Mouse (Mus musculus) heart, embryonic 10.5 days (tissue): ENCODE measurements around the gene Ssh2. TPM values are rescaled to one million over a fixed set of nuclear protein-coding genes. Genes with fewer than 3 reads are reported as not detected.
A peak's percentile ranks its signal among the peaks of the same experiment; 100 is the strongest.

ENCODE experiments used
- DNase-seq: peaks from one replicate; pipeline ENCODE4 v3.0.0-alpha.2; 2017; ENCODE audit warnings: low spot score
- H3K27ac ChIP-seq: fragments of 300-500 bp; sonication (generic); 2 replicates; pipeline ENCODE4 v1.5.1; 2016; ENCODE audit warnings: mild to moderate bottlenecking
- H3K27me3 ChIP-seq: fragments of 300-500 bp; sonication (generic); 2 replicates; pipeline ENCODE4 v1.6.1; 2016; ENCODE audit warnings: mild to moderate bottlenecking; ENCODE audit not compliant: poor library complexity, insufficient read depth, severe bottlenecking
- H3K36me3 ChIP-seq: fragments of 300-500 bp; sonication (generic); 2 replicates; pipeline ENCODE4 v1.6.1; 2016; ENCODE audit warnings: mild to moderate bottlenecking, moderate library complexity
- H3K4me1 ChIP-seq: fragments of 300-500 bp; sonication (generic); 2 replicates; pipeline ENCODE4 v1.6.1; 2016; ENCODE audit warnings: mild to moderate bottlenecking
- H3K4me3 ChIP-seq: fragments of 300-500 bp; sonication (generic); 2 replicates; pipeline ENCODE4 v1.5.1; 2016; ENCODE audit warnings: mild to moderate bottlenecking, moderate library complexity
- H3K9me3 ChIP-seq: fragments of 300-500 bp; sonication (generic); 2 replicates; pipeline ENCODE4 v1.6.1; 2016; ENCODE audit warnings: mild to moderate bottlenecking, moderate library complexity
- WGBS: fragments of 180-500 bp; shearing (Covaris S2); methylation state at CpG from one replicate; pipeline ENCODE4 v1.1.7; 2016; 5-methylcytosine and 5-hydroxymethylcytosine counted together
- polyA plus RNA-seq: library from polyadenylated mRNA; unstranded; fragments of >200 nt; fragmentation: Nextera tagmentation; extraction: Ambion mirVana; gene quantifications from 2 replicates; pipeline ENCODE4 v1.2.1, GENCODE M21; 2016

The Ssh2 gene
- polyA plus RNA-seq: 15.0 and 25.2 TPM in 2 replicates

- peak within 1 kb of the TSS; percentile 96 for H3K4me3 ChIP-seq
- under 1% methylated on average over 72 of the region's 82 CpGs for WGBS
- H3K27me3 ChIP-seq: no peaks in the 10 kb centered on the region
- peak within 1 kb of the TSS; percentile 98 for H3K27ac ChIP-seq
- peak; percentile 95 for DNase-seq
- H3K9me3 ChIP-seq: no peaks in the 10 kb centered on the region
- H3K36me3 ChIP-seq: no peaks in the 10 kb centered on the region
- 0 out of 2 replicates have a peak, but pooled peaks cover 3% of the 10 kb centered on the region for H3K4me1 ChIP-seq
These were observed at the start of gene Ssh2 for GRCm38 (mm10) chr11:77215951-77216760. Gene Ssh2, plus strand, starts transcription at chr11:77216287.

GRCm38 (mm10) chr11:77173731-77174130 is 42.4 kb upstream of the Ssh2 start:
- no peak for DNase-seq
- H3K36me3 ChIP-seq: no peaks in the 10 kb centered on the region
- WGBS: 72% methylated on average over 4 of the region's 4 CpGs
- H3K9me3 ChIP-seq: no peaks in the 10 kb centered on the region
- no peak overlapping the region for H3K4me3 ChIP-seq
- no peak overlapping the region for H3K27ac ChIP-seq
- no peaks in the 10 kb centered on the region for H3K4me1 ChIP-seq
- H3K27me3 ChIP-seq: no peaks in the 10 kb centered on the region

GRCm38 (mm10) chr11:77174531-77174930 is 41.6 kb upstream of the Ssh2 start:
- WGBS: 81% methylated on average over 7 of the region's 7 CpGs

GRCm38 (mm10) chr11:77179771-77180170 is 36.3 kb upstream of the Ssh2 start:
- WGBS: 83% methylated on average over 3 of the region's 3 CpGs
- H3K4me3 ChIP-seq: no peak overlapping the region
- H3K27ac ChIP-seq: no peak overlapping the region
- no peaks in the 10 kb centered on the region for H3K27me3 ChIP-seq
- peaks cover 4% of the 10 kb centered on the region; the same call in 1 of the 2 replicates for H3K4me1 ChIP-seq
- H3K36me3 ChIP-seq: no peaks in the 10 kb centered on the region
- no peak for DNase-seq
- H3K9me3 ChIP-seq: no peaks in the 10 kb centered on the region

More at GRCm38 (mm10) chr11:77174531-77174930, 41.6 kb upstream of the Ssh2 start:
- Histone ChIP-seq H3K4me1 (no peaks in the 10 kb centered on the region), H3K36me3 (no peaks in the 10 kb centered on the region), H3K27ac (no peak overlapping the region), H3K9me3 (no peaks in the 10 kb centered on the region), H3K4me3 (no peak overlapping the region), H3K27me3 (no peaks in the 10 kb centered on the region)
- no peak for DNase-seq

GRCm38 (mm10) chr11:77180886-77181285 is 35.2 kb upstream of the Ssh2 start:
- Histone ChIP-seq H3K27ac (no peak overlapping the region), H3K4me3 (no peak overlapping the region), H3K36me3 (no peaks in the 10 kb centered on the region), H3K4me1 (peaks cover 4% of the 10 kb centered on the region; the same call in 1 of the 2 replicates), H3K27me3 (no peaks in the 10 kb centered on the region), H3K9me3 (no peaks in the 10 kb centered on the region)
- WGBS: 50% methylated on average over 4 of the region's 4 CpGs
- no peak for DNase-seq

- no peak for DNase-seq
- WGBS: 70% methylated on average over 5 of the region's 5 CpGs
These were observed 34.6 kb upstream of the Ssh2 start for GRCm38 (mm10) chr11:77181528-77181927.

GRCm38 (mm10) chr11:77182041-77182440 is 34.0 kb upstream of the Ssh2 start:
- H3K27ac ChIP-seq: no peak overlapping the region
- no peak overlapping the region for H3K4me3 ChIP-seq
- WGBS: 86% methylated on average over 2 of the region's 2 CpGs
- no peaks in the 10 kb centered on the region for H3K9me3 ChIP-seq
- no peak for DNase-seq
- H3K36me3 ChIP-seq: no peaks in the 10 kb centered on the region
- H3K27me3 ChIP-seq: no peaks in the 10 kb centered on the region
- H3K4me1 ChIP-seq: peaks cover 4% of the 10 kb centered on the region; the same call in 1 of the 2 replicates

More at GRCm38 (mm10) chr11:77181528-77181927, 34.6 kb upstream of the Ssh2 start:
- H3K9me3 ChIP-seq: no peaks in the 10 kb centered on the region
- no peaks in the 10 kb centered on the region for H3K36me3 ChIP-seq
- peaks cover 4% of the 10 kb centered on the region; the same call in 1 of the 2 replicates for H3K4me1 ChIP-seq
- H3K27me3 ChIP-seq: no peaks in the 10 kb centered on the region
- no peak overlapping the region for H3K27ac ChIP-seq
- no peak overlapping the region for H3K4me3 ChIP-seq

- DNase-seq: no peak
- Histone ChIP-seq H3K27me3 (no peaks in the 10 kb centered on the region), H3K4me3 (no peak overlapping the region), H3K4me1 (peaks cover 4% of the 10 kb centered on the region; the same call in 1 of the 2 replicates), H3K27ac (no peak overlapping the region), H3K36me3 (no peaks in the 10 kb centered on the region), H3K9me3 (no peaks in the 10 kb centered on the region)
- WGBS: 56% methylated on average over 2 of the region's 2 CpGs
These were observed 33.5 kb upstream of the Ssh2 start for GRCm38 (mm10) chr11:77182616-77183015.

GRCm38 (mm10) chr11:77184926-77185325 is 31.2 kb upstream of the Ssh2 start:
- H3K4me1 ChIP-seq: peaks cover 4% of the 10 kb centered on the region; the same call in 1 of the 2 replicates
- DNase-seq: no peak
- WGBS: 54% methylated on average over 2 of the region's 2 CpGs
- no peak overlapping the region for H3K4me3 ChIP-seq
- no peak overlapping the region for H3K27ac ChIP-seq
- H3K27me3 ChIP-seq: no peaks in the 10 kb centered on the region
- no peaks in the 10 kb centered on the region for H3K36me3 ChIP-seq
- no peaks in the 10 kb centered on the region for H3K9me3 ChIP-seq

- no peaks in the 10 kb centered on the region for H3K9me3 ChIP-seq
- no peak within 1 kb of the TSS for H3K4me3 ChIP-seq
- no peaks in the 10 kb centered on the region for H3K36me3 ChIP-seq
- 84% methylated on average over 6 of the region's 6 CpGs for WGBS
- H3K27me3 ChIP-seq: no peaks in the 10 kb centered on the region
- no peak within 1 kb of the TSS for H3K27ac ChIP-seq
- 0 out of 2 replicates have a peak, but pooled peaks cover 4% of the 10 kb centered on the region for H3K4me1 ChIP-seq
- DNase-seq: no peak
These were observed 27.2 kb upstream of the Ssh2 start, which contains the start of gene Efcab5 for GRCm38 (mm10) chr11:77188868-77189267. Gene Efcab5, minus strand, starts transcription at chr11:77188968.

- 72% methylated on average over 5 of the region's 5 CpGs for WGBS
- H3K4me3 ChIP-seq: no peak overlapping the region
- H3K27ac ChIP-seq: no peak overlapping the region; the same call in 1 of the 2 replicates
- H3K36me3 ChIP-seq: no peaks in the 10 kb centered on the region
- H3K27me3 ChIP-seq: no peaks in the 10 kb centered on the region
- H3K9me3 ChIP-seq: no peaks in the 10 kb centered on the region
- no peak for DNase-seq
- H3K4me1 ChIP-seq: peaks cover 31% of the 10 kb centered on the region
These were observed 22.7 kb upstream of the Ssh2 start for GRCm38 (mm10) chr11:77193410-77193809.

- Histone ChIP-seq H3K27ac (no peak overlapping the region), H3K27me3 (no peaks in the 10 kb centered on the region)
- WGBS: 56% methylated on average over 6 of the region's 6 CpGs
These were observed 22.0 kb upstream of the Ssh2 start for GRCm38 (mm10) chr11:77193941-77194553.

GRCm38 (mm10) chr11:77194762-77195161 is 21.3 kb upstream of the Ssh2 start:
- H3K27me3 ChIP-seq: no peaks in the 10 kb centered on the region
- H3K4me1 ChIP-seq: peaks cover 31% of the 10 kb centered on the region
- DNase-seq: no peak
- 68% methylated on average over 1 of the region's 1 CpGs for WGBS
- no peak overlapping the region for H3K4me3 ChIP-seq
- H3K36me3 ChIP-seq: no peaks in the 10 kb centered on the region
- no peaks in the 10 kb centered on the region for H3K9me3 ChIP-seq
- H3K27ac ChIP-seq: peak overlapping the region; percentile 53; the same call in 1 of the 2 replicates

More at GRCm38 (mm10) chr11:77193941-77194553, 22.0 kb upstream of the Ssh2 start:
- no peaks in the 10 kb centered on the region for H3K36me3 ChIP-seq
- H3K4me1 ChIP-seq: peaks cover 31% of the 10 kb centered on the region
- H3K4me3 ChIP-seq: no peak overlapping the region
- no peaks in the 10 kb centered on the region for H3K9me3 ChIP-seq
- no peak for DNase-seq
